ENCODE assay signal across 25 mouse cellular contexts in genomic region chr9:105705011-105705410, GRCm38 (mm10).
"Had no signal": no experiment of that assay in that cellular context is flagged by ENCODE, and none has a peak within 500 bp of the region (broad histone marks: within the 10 kb centered on the region; RNA-seq: fewer than 3 reads in every experiment).

No protein-coding gene starts in this region.

- H3K27ac ChIP-seq: gastrocnemius, adult 2 months; heart, embryonic 10.5 days; hindbrain, embryonic 13.5 days; hindbrain, embryonic 15.5 days; hindbrain, postnatal 0 days; kidney, embryonic 15.5 days; kidney, postnatal 0 days; limb, embryonic 13.5 days; limb, embryonic 15.5 days; liver, embryonic 12.5 days; liver, embryonic 14.5 days had no signal

- H3K4me3 ChIP-seq: gastrocnemius, adult 2 months; heart, embryonic 10.5 days; heart, embryonic 12.5 days; hindbrain, embryonic 13.5 days; hindbrain, embryonic 15.5 days; kidney, embryonic 15.5 days; limb, embryonic 13.5 days; limb, embryonic 15.5 days; liver, embryonic 12.5 days had no signal

- ATAC-seq: hindbrain, postnatal 0 days; intestine, embryonic 16.5 days; liver, embryonic 12.5 days had no signal

- DNase-seq: gastrocnemius, adult 2 months; gastrocnemius, postnatal 10 days; gastrocnemius, postnatal 25 days; heart, adult 18-20 months; heart, postnatal 10 days; kidney, adult 11 months; kidney, adult 2 months; kidney, adult 9 months; kidney, postnatal 14 days; kidney, postnatal 36 days; layer of hippocampus, adult 9-11 months; layer of hippocampus, postnatal 36 days; left cerebral cortex, postnatal 4 days had no signal
